Mouse (Mus musculus): ENCODE results near the gene Cdh13. TPM values are rescaled to one million over a fixed set of nuclear protein-coding genes. Genes with fewer than 3 reads are reported as not detected.

The Cdh13 gene
- polyA plus RNA-seq, 1 experiment from 2014 or later: 67.7 TPM

DNA sequence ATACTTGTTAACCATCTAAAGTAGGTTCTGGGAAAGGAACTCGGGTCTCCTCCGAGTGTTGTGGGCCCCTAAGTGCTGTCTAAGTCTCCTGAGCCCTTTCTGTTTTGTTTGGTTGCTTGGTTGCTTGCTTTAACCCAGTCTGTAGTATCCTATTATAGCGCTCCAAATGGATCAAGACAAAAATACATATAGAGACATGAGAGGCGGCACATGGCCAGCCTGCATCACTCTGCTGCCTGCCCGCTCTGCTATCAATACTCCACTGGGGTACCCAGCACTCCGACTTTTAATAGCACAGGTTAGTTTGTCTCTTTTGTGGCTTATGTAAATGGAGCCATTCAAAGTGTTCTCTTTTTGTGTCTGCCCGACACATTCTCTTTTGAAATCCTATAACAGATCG lies 285.8 kb downstream of the Cdh13 start:
- Histone ChIP-seq H3K4me2 (ENCODE audit: low read depth, low read length) (no peak overlapping the region), H3K9ac (ENCODE audit: low read length) (no peak overlapping the region), H3K27me3 (ENCODE audit: control insufficient read depth, insufficient read depth, low read length) (no peaks in the 10 kb centered on the region), H3K9me3 (replicated peaks; ENCODE audit: control insufficient read depth, low read length) (no peaks in the 10 kb centered on the region), H3K27ac (ENCODE audit: low read length) (no peak overlapping the region), H3K36me3 (ENCODE audit: control insufficient read depth, insufficient read depth) (no peaks in the 10 kb centered on the region), H3K4me1 (ENCODE audit: control insufficient read depth, insufficient read depth, low read length) (no peaks in the 10 kb centered on the region; the same call in 1 of the 2 replicates), H3K4me3 (ENCODE audit: low read length) (no peak overlapping the region)
- no peak for ATAC-seq (replicated peaks; ENCODE audit: extremely low read depth, insufficient read depth, low FRiP score)
- 68% methylated on average over 8 of the region's 8 CpGs for WGBS

DNA sequence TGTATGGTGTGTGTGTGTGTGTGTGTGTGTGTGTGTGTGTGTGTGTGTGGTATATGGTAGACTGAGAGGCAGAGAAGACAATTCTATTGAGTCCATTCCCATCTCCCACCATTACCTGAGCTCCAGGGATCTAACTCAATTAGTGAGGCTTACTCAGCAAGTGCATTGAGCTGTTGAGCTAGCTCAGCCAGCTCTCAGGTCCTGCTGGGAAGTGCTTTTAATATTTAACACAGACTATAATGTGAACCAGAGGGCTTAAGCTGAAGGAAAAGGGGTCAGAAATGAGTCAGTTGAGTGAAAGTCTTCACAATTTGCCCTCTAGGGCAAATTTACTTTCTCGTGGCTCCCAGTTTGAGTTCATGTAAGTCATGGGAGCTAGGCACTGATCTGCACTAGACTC lies 297.7 kb downstream of the Cdh13 start:
- Histone ChIP-seq H3K27ac (ENCODE audit: low read length) (no peak overlapping the region), H3K4me1 (ENCODE audit: control insufficient read depth, insufficient read depth, low read length) (peaks cover 10% of the 10 kb centered on the region), H3K4me3 (ENCODE audit: low read length) (no peak overlapping the region), H3K9me3 (replicated peaks; ENCODE audit: control insufficient read depth, low read length) (peaks cover 6% of the 10 kb centered on the region), H3K36me3 (ENCODE audit: control insufficient read depth, insufficient read depth) (no peaks in the 10 kb centered on the region), H3K4me2 (ENCODE audit: low read depth, low read length) (no peak overlapping the region), H3K27me3 (ENCODE audit: control insufficient read depth, insufficient read depth, low read length) (no peaks in the 10 kb centered on the region), H3K9ac (ENCODE audit: low read length) (no peak overlapping the region)
- 74% methylated on average over 1 of the region's 1 CpGs for whole genome bisulfite sequencing
- ATAC-seq (replicated peaks; ENCODE audit: extremely low read depth, insufficient read depth, low FRiP score): no peak

DNA sequence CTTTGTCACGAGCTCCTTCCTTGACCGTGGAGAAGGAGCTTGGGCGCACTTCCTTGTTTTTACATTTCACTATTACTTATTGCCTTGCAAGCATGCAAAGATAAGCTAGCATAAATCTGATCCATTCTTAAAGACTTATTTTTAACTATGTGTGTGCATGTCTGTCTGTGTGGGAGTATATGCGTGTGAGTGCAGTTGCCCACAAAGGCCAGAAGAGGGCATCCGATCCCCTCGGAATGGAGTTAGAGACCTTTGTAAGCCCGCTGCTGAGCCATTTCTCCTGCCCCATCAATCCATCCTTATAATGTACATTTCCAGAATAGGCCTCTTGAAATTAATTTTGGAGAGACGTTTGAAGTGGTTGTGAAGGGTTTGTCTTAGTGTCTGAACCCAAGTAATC lies 298.7 kb downstream of the Cdh13 start:
- 96% methylated on average over 8 of the region's 8 CpGs for WGBS

DNA sequence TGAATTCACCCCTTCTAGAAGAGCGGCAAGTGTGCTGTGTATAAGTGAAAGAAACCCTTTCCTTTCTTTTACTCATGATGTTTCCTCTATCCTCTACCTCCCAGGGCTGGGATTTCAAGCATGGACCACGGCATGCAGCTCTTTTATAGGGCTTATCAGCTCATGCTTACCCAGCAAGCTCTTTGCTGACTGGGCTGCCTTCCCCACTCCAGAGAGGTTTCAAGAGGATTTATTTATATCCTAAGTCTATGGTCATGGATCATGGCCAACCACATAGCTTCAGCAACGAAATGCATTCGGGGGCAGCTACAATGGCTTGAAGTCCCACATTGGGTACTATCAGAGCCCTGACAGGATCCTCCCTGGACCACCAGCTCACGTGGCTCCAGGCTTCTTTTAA lies 304.4 kb downstream of the Cdh13 start:
- peak; percentile 90 for ATAC-seq (replicated peaks; ENCODE audit: extremely low read depth, insufficient read depth, low FRiP score)
- peak overlapping the region; percentile 37; the same call in 1 of the 2 replicates for H3K4me2 ChIP-seq (ENCODE audit: low read depth, low read length)

More for the DNA sequence above, 298.7 kb downstream of the Cdh13 start:
- H3K4me2 ChIP-seq (ENCODE audit: low read depth, low read length): no peak overlapping the region
- no peaks in the 10 kb centered on the region for H3K27me3 ChIP-seq (ENCODE audit: control insufficient read depth, insufficient read depth, low read length)
- no peak overlapping the region for H3K27ac ChIP-seq (ENCODE audit: low read length)
- no peak overlapping the region for H3K9ac ChIP-seq (ENCODE audit: low read length)
- peaks cover 14% of the 10 kb centered on the region for H3K4me1 ChIP-seq (ENCODE audit: control insufficient read depth, insufficient read depth, low read length)
- no peak overlapping the region for H3K4me3 ChIP-seq (ENCODE audit: low read length)
- no peaks in the 10 kb centered on the region for H3K36me3 ChIP-seq (ENCODE audit: control insufficient read depth, insufficient read depth)
- ATAC-seq (replicated peaks; ENCODE audit: extremely low read depth, insufficient read depth, low FRiP score): no peak
- H3K9me3 ChIP-seq (replicated peaks; ENCODE audit: control insufficient read depth, low read length): peaks cover 6% of the 10 kb centered on the region

DNA sequence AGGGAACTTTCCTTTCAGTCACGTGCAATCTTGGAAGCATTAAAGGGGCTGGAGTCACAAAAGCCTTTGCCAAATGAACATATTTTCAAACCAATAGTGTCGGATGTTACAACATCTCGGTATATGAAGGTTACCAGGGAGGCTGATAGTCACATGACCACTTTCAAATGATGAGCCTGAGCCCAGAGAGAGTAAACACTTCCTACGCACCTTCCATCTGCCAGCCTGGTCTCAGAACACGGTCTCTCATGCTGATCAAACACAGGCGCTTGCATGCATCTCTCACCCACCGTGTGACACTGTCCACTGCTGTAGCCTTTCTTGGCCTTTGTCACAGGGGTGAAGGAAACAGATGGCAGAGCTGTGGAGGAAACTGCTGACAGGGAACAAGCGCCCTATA lies 313.3 kb downstream of the Cdh13 start:
- ATAC-seq (replicated peaks; ENCODE audit: extremely low read depth, insufficient read depth, low FRiP score): no peak
- no peak overlapping the region for H3K27ac ChIP-seq (ENCODE audit: low read length)
- H3K4me2 ChIP-seq (ENCODE audit: low read depth, low read length): no peak overlapping the region
- no peak overlapping the region for H3K9ac ChIP-seq (ENCODE audit: low read length)
- H3K36me3 ChIP-seq (ENCODE audit: control insufficient read depth, insufficient read depth): peaks cover 5% of the 10 kb centered on the region; the same call in 1 of the 2 replicates
- peaks cover 11% of the 10 kb centered on the region for H3K9me3 ChIP-seq (replicated peaks; ENCODE audit: control insufficient read depth, low read length)
- no peaks in the 10 kb centered on the region for H3K27me3 ChIP-seq (ENCODE audit: control insufficient read depth, insufficient read depth, low read length)
- H3K4me3 ChIP-seq (ENCODE audit: low read length): no peak overlapping the region
- H3K4me1 ChIP-seq (ENCODE audit: control insufficient read depth, insufficient read depth, low read length): 0 out of 2 replicates have a peak, but pooled peaks cover 1% of the 10 kb centered on the region
- WGBS: 60% methylated on average over 8 of the region's 8 CpGs

More for the DNA sequence above, 304.4 kb downstream of the Cdh13 start:
- H3K9ac ChIP-seq (ENCODE audit: low read length): 0 out of 2 replicates have a peak overlapping the region, but pooled peaks have one; percentile 4
- H3K36me3 ChIP-seq (ENCODE audit: control insufficient read depth, insufficient read depth): no peaks in the 10 kb centered on the region
- H3K4me3 ChIP-seq (ENCODE audit: low read length): no peak overlapping the region
- peak overlapping the region; percentile 89 for H3K27ac ChIP-seq (ENCODE audit: low read length)
- WGBS: 33% methylated on average over 5 of the region's 5 CpGs
- H3K9me3 ChIP-seq (replicated peaks; ENCODE audit: control insufficient read depth, low read length): no peaks in the 10 kb centered on the region
- H3K27me3 ChIP-seq (ENCODE audit: control insufficient read depth, insufficient read depth, low read length): no peaks in the 10 kb centered on the region
- H3K4me1 ChIP-seq (ENCODE audit: control insufficient read depth, insufficient read depth, low read length): peaks cover 28% of the 10 kb centered on the region

DNA sequence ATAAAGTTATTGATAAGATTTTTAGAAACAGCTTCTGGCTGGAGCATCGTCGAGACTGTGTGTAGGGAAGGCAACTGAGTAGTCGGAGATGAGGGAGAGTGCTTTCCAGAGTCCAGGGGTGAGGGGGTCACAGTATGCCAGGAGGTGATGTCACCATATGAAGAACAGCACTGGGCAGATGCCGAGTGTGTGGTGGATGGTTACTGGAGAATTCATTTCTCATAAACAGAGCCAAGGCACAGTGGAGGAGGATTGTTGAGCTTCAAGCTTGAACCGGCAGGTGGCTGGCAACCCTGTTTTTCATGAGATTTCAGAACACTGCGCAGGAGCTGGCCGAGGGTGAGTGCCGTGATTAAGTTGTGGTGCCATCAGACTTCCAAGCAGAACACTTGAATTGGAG lies 317.8 kb downstream of the Cdh13 start:
- 80% methylated on average over 8 of the region's 8 CpGs for WGBS
- no peak for ATAC-seq (replicated peaks; ENCODE audit: extremely low read depth, insufficient read depth, low FRiP score)

DNA sequence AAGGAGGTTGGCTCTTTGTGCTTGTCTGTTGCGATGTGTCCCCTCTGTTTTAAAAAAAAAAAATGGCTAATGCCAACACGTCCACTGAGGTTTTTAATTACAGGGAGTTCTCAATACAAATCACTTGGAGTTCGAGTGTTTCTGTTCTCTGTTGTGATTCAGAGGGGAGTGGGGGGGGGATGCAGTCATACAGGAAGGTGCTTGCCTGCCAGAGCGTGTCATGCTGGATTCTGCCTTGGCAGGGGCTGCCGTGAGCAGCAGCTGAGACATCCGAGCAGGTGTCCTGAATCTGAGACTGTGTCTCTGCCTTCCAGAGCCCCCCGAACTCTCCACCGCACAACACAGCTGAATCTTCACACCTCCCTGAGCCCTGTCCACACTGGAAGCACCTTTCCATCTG lies 318.5 kb downstream of the Cdh13 start:
- Histone ChIP-seq H3K4me3 (ENCODE audit: low read length) (no peak overlapping the region), H3K36me3 (ENCODE audit: control insufficient read depth, insufficient read depth) (peaks cover 5% of the 10 kb centered on the region; the same call in 1 of the 2 replicates), H3K9me3 (replicated peaks; ENCODE audit: control insufficient read depth, low read length) (peaks cover 13% of the 10 kb centered on the region), H3K27ac (ENCODE audit: low read length) (no peak overlapping the region), H3K4me1 (ENCODE audit: control insufficient read depth, insufficient read depth, low read length) (0 out of 2 replicates have a peak, but pooled peaks cover 2% of the 10 kb centered on the region), H3K27me3 (ENCODE audit: control insufficient read depth, insufficient read depth, low read length) (no peaks in the 10 kb centered on the region), H3K9ac (ENCODE audit: low read length) (no peak overlapping the region), H3K4me2 (ENCODE audit: low read depth, low read length) (no peak overlapping the region)
- no peak for ATAC-seq (replicated peaks; ENCODE audit: extremely low read depth, insufficient read depth, low FRiP score)
- 73% methylated on average over 8 of the region's 8 CpGs for WGBS

More for the DNA sequence above, 317.8 kb downstream of the Cdh13 start:
- Histone ChIP-seq H3K27me3 (ENCODE audit: control insufficient read depth, insufficient read depth, low read length) (no peaks in the 10 kb centered on the region), H3K9ac (ENCODE audit: low read length) (no peak overlapping the region), H3K4me1 (ENCODE audit: control insufficient read depth, insufficient read depth, low read length) (0 out of 2 replicates have a peak, but pooled peaks cover 2% of the 10 kb centered on the region), H3K27ac (ENCODE audit: low read length) (no peak overlapping the region), H3K9me3 (replicated peaks; ENCODE audit: control insufficient read depth, low read length) (peaks cover 11% of the 10 kb centered on the region), H3K36me3 (ENCODE audit: control insufficient read depth, insufficient read depth) (peaks cover 5% of the 10 kb centered on the region; the same call in 1 of the 2 replicates), H3K4me2 (ENCODE audit: low read depth, low read length) (no peak overlapping the region), H3K4me3 (ENCODE audit: low read length) (no peak overlapping the region)

DNA sequence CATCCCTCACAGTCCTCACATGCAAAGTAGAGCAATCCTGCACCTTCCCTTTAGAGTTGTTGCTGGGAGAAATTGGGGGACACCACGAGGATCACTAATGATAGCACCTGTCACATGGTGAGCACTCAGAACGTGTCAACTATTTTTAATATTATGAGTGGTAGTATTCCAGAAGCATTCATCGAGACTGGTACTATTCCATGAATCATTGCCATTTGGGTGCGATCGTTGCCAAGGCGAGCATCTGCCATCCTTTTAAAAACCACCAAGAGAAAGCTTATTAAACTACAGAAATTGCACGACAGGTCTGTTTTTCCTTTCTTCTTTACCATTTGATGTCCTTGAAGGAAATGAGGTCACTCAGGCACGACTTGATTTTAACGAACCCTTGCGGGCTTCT lies 328.0 kb downstream of the Cdh13 start:
- no peak for ATAC-seq (replicated peaks; ENCODE audit: extremely low read depth, insufficient read depth, low FRiP score)
- H3K27me3 ChIP-seq (ENCODE audit: control insufficient read depth, insufficient read depth, low read length): no peaks in the 10 kb centered on the region
- no peak overlapping the region for H3K4me3 ChIP-seq (ENCODE audit: low read length)
- WGBS: 85% methylated on average over 10 of the region's 10 CpGs
- H3K36me3 ChIP-seq (ENCODE audit: control insufficient read depth, insufficient read depth): no peaks in the 10 kb centered on the region
- no peak overlapping the region for H3K27ac ChIP-seq (ENCODE audit: low read length)
- no peaks in the 10 kb centered on the region for H3K4me1 ChIP-seq (ENCODE audit: control insufficient read depth, insufficient read depth, low read length)
- peaks cover under 1% of the 10 kb centered on the region; the same call in 1 of the 2 replicates for H3K9me3 ChIP-seq (replicated peaks; ENCODE audit: control insufficient read depth, low read length)
- H3K9ac ChIP-seq (ENCODE audit: low read length): no peak overlapping the region
- H3K4me2 ChIP-seq (ENCODE audit: low read depth, low read length): no peak overlapping the region

DNA sequence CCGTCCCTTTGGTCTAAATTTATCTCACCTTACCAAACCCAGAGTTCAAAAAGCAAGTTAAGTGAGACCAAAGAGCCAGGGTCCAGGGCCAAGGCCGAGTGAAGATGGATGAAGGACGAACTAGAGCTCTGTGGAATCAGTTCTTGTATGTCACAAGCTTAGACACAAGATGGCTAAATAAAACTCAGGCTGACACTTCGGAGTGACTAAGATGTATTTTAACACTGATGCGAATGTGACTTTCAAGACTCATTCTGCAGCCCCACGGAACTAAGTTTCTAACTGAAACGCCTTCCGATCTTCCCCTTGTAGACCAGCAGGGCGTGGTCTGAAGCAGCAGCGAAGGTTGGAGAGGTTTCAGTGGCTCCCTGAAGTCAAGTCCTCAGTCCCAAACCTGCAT lies 334.7 kb downstream of the Cdh13 start:
- H3K27me3 ChIP-seq (ENCODE audit: control insufficient read depth, insufficient read depth, low read length): no peaks in the 10 kb centered on the region
- H3K36me3 ChIP-seq (ENCODE audit: control insufficient read depth, insufficient read depth): no peaks in the 10 kb centered on the region
- H3K9me3 ChIP-seq (replicated peaks; ENCODE audit: control insufficient read depth, low read length): no peaks in the 10 kb centered on the region
- H3K27ac ChIP-seq (ENCODE audit: low read length): no peak overlapping the region
- no peak overlapping the region for H3K4me2 ChIP-seq (ENCODE audit: low read depth, low read length)
- H3K9ac ChIP-seq (ENCODE audit: low read length): no peak overlapping the region
- no peak overlapping the region for H3K4me3 ChIP-seq (ENCODE audit: low read length)
- 88% methylated on average over 10 of the region's 10 CpGs for WGBS
- ATAC-seq (replicated peaks; ENCODE audit: extremely low read depth, insufficient read depth, low FRiP score): no peak
- H3K4me1 ChIP-seq (ENCODE audit: control insufficient read depth, insufficient read depth, low read length): no peaks in the 10 kb centered on the region
